Mouse (Mus musculus) liver, embryonic 11.5 days (tissue): ENCODE data around the gene Mrpl20. TPM values are rescaled to one million over a fixed set of nuclear protein-coding genes. Genes with fewer than 3 reads are reported as not detected.
A peak's percentile ranks its signal among the peaks of the same experiment; 100 is the strongest.
"Not testable (repeated sequence)": the region's sequence is repeated elsewhere in the genome, so short reads cannot be mapped to it uniquely, and the experiment has no call there.

Source experiments
- ATAC-seq: fragments of 200-750 bp; cut with Nextera tagmentation; replicated peaks from 2 replicates; pipeline ENCODE4 v1.8.0; 2017; ENCODE audit warnings: moderate number of reproducible peaks, mild to moderate bottlenecking, moderate TSS enrichment, moderate library complexity; ENCODE audit not compliant: low FRiP score
- DNase-seq: peaks from one replicate; pipeline ENCODE4 v3.0.0-alpha.2; 2017; ENCODE audit warnings: low spot score
- H3K27ac ChIP-seq: fragments of 300-500 bp; sonication (generic); 2 replicates; pipeline ENCODE4 v1.5.1; 2014; ENCODE audit warnings: mild to moderate bottlenecking, low read depth, low read length, control low read depth
- H3K27me3 ChIP-seq: fragments of 300-500 bp; sonication (generic); replicated peaks from 2 replicates; pipeline ENCODE4 v1.6.1; 2014; ENCODE audit warnings: low read length, mixed read lengths; ENCODE audit not compliant: control insufficient read depth, insufficient read depth
- H3K36me3 ChIP-seq: fragments of 300-500 bp; sonication (generic); 2 replicates; pipeline ENCODE4 v1.6.1; 2014; ENCODE audit warnings: mild to moderate bottlenecking, low read length, moderate library complexity, mixed read lengths; ENCODE audit not compliant: control insufficient read depth, insufficient read depth
- H3K4me1 ChIP-seq: fragments of 300-500 bp; sonication (generic); replicated peaks from 2 replicates; pipeline ENCODE4 v1.6.1; 2014; ENCODE audit warnings: low read length, mixed read lengths; ENCODE audit not compliant: control insufficient read depth, insufficient read depth
- H3K4me2 ChIP-seq: fragments of 300-500 bp; sonication (generic); 2 replicates; pipeline ENCODE4 v1.6.1; 2014; ENCODE audit warnings: mild to moderate bottlenecking, control low read depth, moderate library complexity
- H3K4me3 ChIP-seq: fragments of 300-500 bp; sonication (generic); 2 replicates; pipeline ENCODE4 v1.5.1; 2014; ENCODE audit warnings: low read depth, low read length, control low read depth
- H3K9ac ChIP-seq: fragments of 300-500 bp; sonication (generic); 2 replicates; pipeline ENCODE4 v1.6.1; 2014; ENCODE audit warnings: low read depth, low read length, control low read depth
- H3K9me3 ChIP-seq: fragments of 300-500 bp; sonication (generic); 2 replicates; pipeline ENCODE4 v1.6.1; 2016; ENCODE audit warnings: low read length, inconsistent platforms, mixed read lengths; ENCODE audit not compliant: control insufficient read depth
- WGBS: fragments of 180-500 bp; shearing (Covaris S2); extraction: QIAGEN DNeasy Blood & Tissue Kit; methylation state at CpG from one replicate; pipeline ENCODE4 v1.1.7; 2014; 5-methylcytosine and 5-hydroxymethylcytosine counted together
- polyA plus RNA-seq: library from polyadenylated mRNA; unstranded; fragments of >200 nt; fragmentation: Nextera tagmentation; extraction: Ambion mirVana; gene quantifications from 2 replicates; pipeline ENCODE4 v1.2.1, GENCODE M21; 2014

The Mrpl20 gene
- polyA plus RNA-seq, 1 experiment from 2014 or later = 326 TPM

GRCm38 (mm10) chr4:155788300-155788699 is 14.4 kb upstream of the Mrpl20 start:
- no peak for ATAC-seq

GRCm38 (mm10) chr4:155788833-155789232 is 13.8 kb upstream of the Mrpl20 start:
- not testable (repeated sequence) for H3K36me3 ChIP-seq, DNase-seq, H3K27me3 ChIP-seq, H3K9ac ChIP-seq, H3K4me2 ChIP-seq, ATAC-seq, H3K4me3 ChIP-seq, H3K4me1 ChIP-seq, H3K9me3 ChIP-seq, H3K27ac ChIP-seq
- WGBS = 75% methylated on average over 4 of the region's 4 CpGs

More at GRCm38 (mm10) chr4:155788300-155788699, 14.4 kb upstream of the Mrpl20 start:
- Histone ChIP-seq H3K27me3 (peaks cover 7% of the 10 kb centered on the region; the same call in 1 of the 2 replicates), H3K4me1 (peaks cover 13% of the 10 kb centered on the region; the same call in 1 of the 2 replicates), H3K36me3 (no peaks in the 10 kb centered on the region), H3K27ac (no peak overlapping the region), H3K9ac (no peak overlapping the region), H3K4me3 (no peak overlapping the region), H3K4me2 (no peak overlapping the region), H3K9me3 (no peaks in the 10 kb centered on the region)
- DNase-seq = no peak
- WGBS = 62% methylated on average over 3 of the region's 3 CpGs

GRCm38 (mm10) chr4:155790021-155790489 is 12.6 kb upstream of the Mrpl20 start, which contains the start of gene Ankrd65:
Gene Ankrd65 (plus strand): TSS chr4:155790439.
- WGBS = 87% methylated on average over 3 of the region's 3 CpGs
- ATAC-seq (no peak), DNase-seq (no peak)
- H3K27ac ChIP-seq = no peak within 1 kb of the TSS
- H3K27me3 ChIP-seq = peaks cover 7% of the 10 kb centered on the region; the same call in 1 of the 2 replicates
- H3K9ac ChIP-seq = no peak within 1 kb of the TSS
- no peak within 1 kb of the TSS for H3K4me2 ChIP-seq
- no peaks in the 10 kb centered on the region for H3K36me3 ChIP-seq
- H3K9me3 ChIP-seq = no peaks in the 10 kb centered on the region
- H3K4me3 ChIP-seq = no peak within 1 kb of the TSS
- 0 out of 2 replicates have a peak, but pooled peaks cover 6% of the 10 kb centered on the region for H3K4me1 ChIP-seq

DNA sequence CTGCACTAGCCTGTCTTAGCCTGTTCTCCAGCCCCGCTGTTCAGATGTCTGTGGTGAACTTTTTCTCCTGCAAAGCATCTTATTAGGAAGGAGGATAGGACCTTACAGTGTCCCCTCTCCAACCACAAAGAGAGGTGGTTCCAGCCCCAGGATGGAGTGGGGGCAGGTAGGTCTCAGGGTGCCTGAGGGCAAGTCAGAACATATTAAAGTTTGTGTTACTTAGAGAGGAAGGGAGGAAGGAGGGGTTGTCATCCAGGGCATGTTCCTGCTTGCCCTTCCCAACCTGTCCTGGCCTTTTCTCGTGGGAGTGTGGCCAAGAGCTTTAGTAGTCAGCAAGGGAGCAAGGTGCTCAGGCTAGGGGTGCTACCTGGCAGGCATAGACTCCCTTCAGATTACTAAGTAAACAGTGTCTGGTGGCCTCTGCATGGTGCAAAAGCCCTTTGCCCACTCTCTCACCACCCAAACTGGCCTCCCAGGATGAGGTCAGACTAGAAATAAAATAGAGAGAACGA is 12.0 kb upstream of the Mrpl20 start:
- Histone ChIP-seq H3K36me3 (no peaks in the 10 kb centered on the region), H3K27me3 (peaks cover 7% of the 10 kb centered on the region; the same call in 1 of the 2 replicates), H3K27ac (no peak overlapping the region), H3K9me3 (no peaks in the 10 kb centered on the region), H3K9ac (no peak overlapping the region), H3K4me2 (no peak overlapping the region), H3K4me1 (0 out of 2 replicates have a peak, but pooled peaks cover 4% of the 10 kb centered on the region), H3K4me3 (no peak overlapping the region)
- ATAC-seq (no peak), DNase-seq (no peak)
- WGBS = 71% methylated on average over 3 of the region's 3 CpGs

- ATAC-seq = no peak
- no peak overlapping the region for H3K4me2 ChIP-seq
Measured at GRCm38 (mm10) chr4:155791240-155791933, 11.3 kb upstream of the Mrpl20 start.

GRCm38 (mm10) chr4:155793730-155794129 is 8.9 kb upstream of the Mrpl20 start:
- Histone ChIP-seq H3K4me1 (0 out of 2 replicates have a peak, but pooled peaks cover 4% of the 10 kb centered on the region), H3K9ac (no peak overlapping the region), H3K36me3 (no peaks in the 10 kb centered on the region), H3K4me2 (no peak overlapping the region), H3K4me3 (no peak overlapping the region), H3K27me3 (peaks cover 9% of the 10 kb centered on the region; the same call in 1 of the 2 replicates), H3K9me3 (no peaks in the 10 kb centered on the region), H3K27ac (no peak overlapping the region)
- WGBS = 67% methylated on average over 2 of the region's 2 CpGs
- no peak for DNase-seq
- ATAC-seq = no peak

More at GRCm38 (mm10) chr4:155791240-155791933, 11.3 kb upstream of the Mrpl20 start:
- no peaks in the 10 kb centered on the region for H3K9me3 ChIP-seq
- 0 out of 2 replicates have a peak, but pooled peaks cover 4% of the 10 kb centered on the region for H3K4me1 ChIP-seq
- H3K9ac ChIP-seq = no peak overlapping the region
- DNase-seq = no peak
- no peak overlapping the region for H3K27ac ChIP-seq
- 69% methylated on average over 24 of the region's 24 CpGs for WGBS
- no peak overlapping the region for H3K4me3 ChIP-seq
- H3K27me3 ChIP-seq = peaks cover 9% of the 10 kb centered on the region; the same call in 1 of the 2 replicates
- H3K36me3 ChIP-seq = no peaks in the 10 kb centered on the region

GRCm38 (mm10) chr4:155802075-155802474 is 603 bp upstream of the Mrpl20 start:
- ATAC-seq (no peak), DNase-seq (no peak)
- Histone ChIP-seq H3K27me3 (no peaks in the 10 kb centered on the region), H3K4me3 (no peak overlapping the region), H3K4me1 (peaks cover 15% of the 10 kb centered on the region), H3K36me3 (peaks cover 11% of the 10 kb centered on the region), H3K9ac (no peak overlapping the region), H3K4me2 (no peak overlapping the region), H3K27ac (no peak overlapping the region), H3K9me3 (no peaks in the 10 kb centered on the region)
- 92% methylated on average over 1 of the region's 1 CpGs for WGBS

GRCm38 (mm10) chr4:155803340-155804041 is 813 bp downstream of the Mrpl20 start:
- Histone ChIP-seq H3K4me3 (peak overlapping the region; percentile 73), H3K36me3 (peaks cover 22% of the 10 kb centered on the region), H3K4me1 (peaks cover 15% of the 10 kb centered on the region), H3K4me2 (peak overlapping the region; percentile 80), H3K9ac (peak overlapping the region; percentile 77), H3K27ac (peak overlapping the region; percentile 20; the same call in 1 of the 2 replicates), H3K27me3 (no peaks in the 10 kb centered on the region), H3K9me3 (no peaks in the 10 kb centered on the region)
- ATAC-seq (peak; percentile 98), DNase-seq (peak; percentile 95)
- under 1% methylated on average over 58 of the region's 58 CpGs for WGBS
